Mouse (Mus musculus): ENCODE data around the gene Spag6. TPM values are rescaled to one million over a fixed set of nuclear protein-coding genes. Genes with fewer than 3 reads are reported as not detected.

The Spag6 gene
- polyA plus RNA-seq, 1 experiment from 2014 or later = 0.11 TPM

GRCm38 (mm10) chr2:18713071-18713470 is 19.2 kb downstream of the Spag6 start:
- DNase-seq (ENCODE audit: low spot score) (no peak), ATAC-seq (ENCODE audit: low FRiP score) (no peak)
- H3K27me3 ChIP-seq (ENCODE audit: control insufficient read depth, insufficient read depth, low read length) = no peaks in the 10 kb centered on the region
- H3K4me3 ChIP-seq (replicated peaks; ENCODE audit: low read length) = no peak overlapping the region
- no peak overlapping the region for H3K4me2 ChIP-seq (replicated peaks)
- H3K4me1 ChIP-seq (replicated peaks; ENCODE audit: control insufficient read depth, insufficient read depth, low read length) = no peaks in the 10 kb centered on the region
- H3K9me3 ChIP-seq (ENCODE audit: control insufficient read depth, low read length) = no peaks in the 10 kb centered on the region
- no peaks in the 10 kb centered on the region for H3K36me3 ChIP-seq (replicated peaks; ENCODE audit: control insufficient read depth, insufficient read depth)
- H3K27ac ChIP-seq = no peak overlapping the region
- 76% methylated on average over 2 of the region's 2 CpGs for WGBS
- H3K9ac ChIP-seq = no peak overlapping the region

- ATAC-seq (ENCODE audit: low FRiP score) = no peak
- no peak overlapping the region for H3K9ac ChIP-seq
- no peak overlapping the region for H3K4me3 ChIP-seq (replicated peaks; ENCODE audit: low read length)
- H3K4me2 ChIP-seq (replicated peaks) = no peak overlapping the region
- no peaks in the 10 kb centered on the region for H3K27me3 ChIP-seq (ENCODE audit: control insufficient read depth, insufficient read depth, low read length)
- no peak overlapping the region for H3K27ac ChIP-seq
- H3K9me3 ChIP-seq (ENCODE audit: control insufficient read depth, low read length) = no peaks in the 10 kb centered on the region
- no peak for DNase-seq (ENCODE audit: low spot score)
- H3K4me1 ChIP-seq (replicated peaks; ENCODE audit: control insufficient read depth, insufficient read depth, low read length) = no peaks in the 10 kb centered on the region
- WGBS = 81% methylated on average over 3 of the region's 3 CpGs
- H3K36me3 ChIP-seq (replicated peaks; ENCODE audit: control insufficient read depth, insufficient read depth) = no peaks in the 10 kb centered on the region
These were observed 20.5 kb downstream of the Spag6 start for GRCm38 (mm10) chr2:18714337-18714736.

DNA sequence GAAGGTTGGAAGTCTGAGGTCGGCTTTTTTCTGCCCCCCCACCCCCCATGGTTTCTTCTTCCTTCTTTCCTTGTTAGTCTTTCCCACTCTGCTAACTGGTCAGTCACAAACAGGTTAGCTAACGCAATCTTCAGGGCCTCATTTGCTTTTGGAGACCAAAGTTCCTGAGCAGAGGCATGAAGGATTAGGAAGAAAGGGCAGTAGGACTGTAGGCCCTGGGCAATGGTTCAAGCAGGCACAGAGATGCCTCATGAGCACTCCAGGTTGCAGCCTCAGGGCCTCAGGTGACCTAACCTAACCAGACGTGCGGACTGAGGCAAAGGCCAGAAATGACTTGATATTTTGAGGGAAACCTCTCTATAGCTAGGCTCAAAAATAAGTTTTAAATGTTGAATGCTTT is 24.7 kb downstream of the Spag6 start:
- Histone ChIP-seq H3K9me3 (ENCODE audit: control insufficient read depth, low read length) (no peaks in the 10 kb centered on the region), H3K4me2 (replicated peaks) (no peak overlapping the region), H3K4me3 (replicated peaks; ENCODE audit: low read length) (no peak overlapping the region), H3K9ac (no peak overlapping the region), H3K4me1 (replicated peaks; ENCODE audit: control insufficient read depth, insufficient read depth, low read length) (no peaks in the 10 kb centered on the region), H3K27me3 (ENCODE audit: control insufficient read depth, insufficient read depth, low read length) (no peaks in the 10 kb centered on the region), H3K36me3 (replicated peaks; ENCODE audit: control insufficient read depth, insufficient read depth) (no peaks in the 10 kb centered on the region), H3K27ac (no peak overlapping the region)
- DNase-seq (ENCODE audit: low spot score) = no peak
- WGBS = 93% methylated on average over 4 of the region's 4 CpGs
- no peak for ATAC-seq (ENCODE audit: low FRiP score)

DNA sequence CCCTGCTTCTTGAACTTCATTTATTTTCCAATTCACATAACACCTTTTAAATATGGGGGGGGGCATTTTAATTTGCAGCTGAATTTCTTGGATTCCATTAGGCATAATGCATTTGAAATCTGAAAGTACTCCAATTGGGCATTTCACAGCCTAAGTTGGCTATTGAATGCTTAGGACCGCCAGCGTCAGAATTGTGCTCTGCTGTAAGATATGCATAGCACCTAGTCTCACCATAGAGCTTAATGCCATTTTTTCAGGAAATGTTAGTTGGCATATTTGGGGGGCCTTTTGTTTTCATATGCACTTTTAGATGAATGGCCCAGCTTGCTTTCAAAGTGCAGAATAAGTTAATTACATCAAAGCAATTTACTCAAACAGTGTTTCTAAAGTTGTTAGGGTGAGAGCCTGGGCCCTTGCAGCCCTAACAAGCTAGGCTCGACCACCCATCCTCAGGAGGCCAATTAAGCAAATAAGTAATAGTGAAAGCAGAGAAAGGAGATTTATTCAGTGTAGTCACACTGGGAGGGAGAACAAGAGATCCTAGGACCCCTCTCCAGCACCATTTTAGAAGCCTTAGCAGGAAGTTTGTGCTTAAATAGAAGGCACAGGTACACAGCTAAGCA is 28.5 kb downstream of the Spag6 start:
- no peak for ATAC-seq (ENCODE audit: low FRiP score)
- no peak overlapping the region for H3K4me3 ChIP-seq (replicated peaks; ENCODE audit: low read length)
- H3K9ac ChIP-seq = no peak overlapping the region
- H3K9me3 ChIP-seq (ENCODE audit: control insufficient read depth, low read length) = no peaks in the 10 kb centered on the region
- H3K4me2 ChIP-seq (replicated peaks) = no peak overlapping the region
- H3K4me1 ChIP-seq (replicated peaks; ENCODE audit: control insufficient read depth, insufficient read depth, low read length) = no peaks in the 10 kb centered on the region
- no peak for DNase-seq (ENCODE audit: low spot score)
- H3K27me3 ChIP-seq (ENCODE audit: control insufficient read depth, insufficient read depth, low read length) = no peaks in the 10 kb centered on the region
- H3K27ac ChIP-seq = no peak overlapping the region
- no peaks in the 10 kb centered on the region for H3K36me3 ChIP-seq (replicated peaks; ENCODE audit: control insufficient read depth, insufficient read depth)
- WGBS = 61% methylated on average over 3 of the region's 3 CpGs

GRCm38 (mm10) chr2:18724462-18724861 is 30.6 kb downstream of the Spag6 start:
- DNase-seq (ENCODE audit: low spot score) (no peak), ATAC-seq (ENCODE audit: low FRiP score) (no peak)
- WGBS = 73% methylated on average over 1 of the region's 1 CpGs

GRCm38 (mm10) chr2:18725880-18726279 is 32.0 kb downstream of the Spag6 start:
- ATAC-seq (ENCODE audit: low FRiP score) = no peak
- Histone ChIP-seq H3K9me3 (ENCODE audit: control insufficient read depth, low read length) (no peaks in the 10 kb centered on the region), H3K36me3 (replicated peaks; ENCODE audit: control insufficient read depth, insufficient read depth) (no peaks in the 10 kb centered on the region), H3K4me2 (replicated peaks) (no peak overlapping the region), H3K27me3 (ENCODE audit: control insufficient read depth, insufficient read depth, low read length) (no peaks in the 10 kb centered on the region), H3K4me3 (replicated peaks; ENCODE audit: low read length) (no peak overlapping the region), H3K27ac (no peak overlapping the region), H3K9ac (no peak overlapping the region), H3K4me1 (replicated peaks; ENCODE audit: control insufficient read depth, insufficient read depth, low read length) (no peaks in the 10 kb centered on the region)
- no peak for DNase-seq (ENCODE audit: low spot score)
- WGBS = 90% methylated on average over 4 of the region's 4 CpGs

More at GRCm38 (mm10) chr2:18724462-18724861, 30.6 kb downstream of the Spag6 start:
- no peaks in the 10 kb centered on the region for H3K27me3 ChIP-seq (ENCODE audit: control insufficient read depth, insufficient read depth, low read length)
- no peaks in the 10 kb centered on the region for H3K36me3 ChIP-seq (replicated peaks; ENCODE audit: control insufficient read depth, insufficient read depth)
- no peak overlapping the region for H3K4me2 ChIP-seq (replicated peaks)
- no peak overlapping the region for H3K9ac ChIP-seq
- no peak overlapping the region for H3K4me3 ChIP-seq (replicated peaks; ENCODE audit: low read length)
- no peaks in the 10 kb centered on the region for H3K9me3 ChIP-seq (ENCODE audit: control insufficient read depth, low read length)
- H3K27ac ChIP-seq = no peak overlapping the region
- H3K4me1 ChIP-seq (replicated peaks; ENCODE audit: control insufficient read depth, insufficient read depth, low read length) = no peaks in the 10 kb centered on the region

GRCm38 (mm10) chr2:18731718-18732117 is 37.9 kb downstream of the Spag6 start:
- H3K4me2 ChIP-seq (replicated peaks) = peak overlapping the region; percentile 27
- peaks cover 8% of the 10 kb centered on the region; the same call in 1 of the 2 replicates for H3K4me1 ChIP-seq (replicated peaks; ENCODE audit: control insufficient read depth, insufficient read depth, low read length)
- WGBS = 8% methylated on average over 9 of the region's 9 CpGs
- no peaks in the 10 kb centered on the region for H3K9me3 ChIP-seq (ENCODE audit: control insufficient read depth, low read length)
- no peak overlapping the region for H3K27ac ChIP-seq
- no peaks in the 10 kb centered on the region for H3K27me3 ChIP-seq (ENCODE audit: control insufficient read depth, insufficient read depth, low read length)
- no peak for DNase-seq (ENCODE audit: low spot score)
- no peaks in the 10 kb centered on the region for H3K36me3 ChIP-seq (replicated peaks; ENCODE audit: control insufficient read depth, insufficient read depth)
- H3K9ac ChIP-seq = no peak overlapping the region
- no peak overlapping the region for H3K4me3 ChIP-seq (replicated peaks; ENCODE audit: low read length)
- ATAC-seq (ENCODE audit: low FRiP score) = peak; percentile 69; the same call in 1 of the 2 replicates

GRCm38 (mm10) chr2:18734394-18735127 is 40.7 kb downstream of the Spag6 start:
- H3K4me1 ChIP-seq (replicated peaks; ENCODE audit: control insufficient read depth, insufficient read depth, low read length) = peaks cover 8% of the 10 kb centered on the region; the same call in 1 of the 2 replicates
- no peaks in the 10 kb centered on the region for H3K27me3 ChIP-seq (ENCODE audit: control insufficient read depth, insufficient read depth, low read length)
- no peaks in the 10 kb centered on the region for H3K9me3 ChIP-seq (ENCODE audit: control insufficient read depth, low read length)
- no peak overlapping the region for H3K4me3 ChIP-seq (replicated peaks; ENCODE audit: low read length)
- DNase-seq (ENCODE audit: low spot score) (no peak), ATAC-seq (ENCODE audit: low FRiP score) (no peak)
- H3K36me3 ChIP-seq (replicated peaks; ENCODE audit: control insufficient read depth, insufficient read depth) = no peaks in the 10 kb centered on the region
- H3K9ac ChIP-seq = no peak overlapping the region
- no peak overlapping the region for H3K4me2 ChIP-seq (replicated peaks)
- 40% methylated on average over 5 of the region's 5 CpGs for WGBS
- H3K27ac ChIP-seq = no peak overlapping the region

DNA sequence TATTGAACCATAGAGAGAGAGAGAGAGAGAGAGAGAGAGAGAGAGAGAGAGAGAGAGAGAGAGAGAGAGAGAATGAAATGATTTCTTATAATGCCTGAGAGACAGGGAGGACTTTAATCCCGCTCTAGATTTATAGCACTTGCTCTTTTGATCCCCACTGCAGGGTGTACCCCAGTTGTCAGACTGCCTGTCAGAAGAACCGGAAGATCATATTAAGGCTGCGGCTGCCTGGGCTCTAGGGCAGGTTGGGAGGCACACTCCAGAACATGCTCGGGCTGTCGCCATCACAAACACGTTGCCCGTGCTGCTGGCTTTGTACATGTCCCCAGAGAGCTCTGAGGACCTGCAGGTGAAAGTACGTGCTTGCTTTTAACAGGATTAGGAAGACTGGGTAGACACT is 43.2 kb downstream of the Spag6 start:
- no peaks in the 10 kb centered on the region for H3K36me3 ChIP-seq (replicated peaks; ENCODE audit: control insufficient read depth, insufficient read depth)
- 57% methylated on average over 8 of the region's 8 CpGs for WGBS
- H3K27ac ChIP-seq = no peak overlapping the region
- H3K9ac ChIP-seq = no peak overlapping the region
- H3K9me3 ChIP-seq (ENCODE audit: control insufficient read depth, low read length) = no peaks in the 10 kb centered on the region
- H3K4me1 ChIP-seq (replicated peaks; ENCODE audit: control insufficient read depth, insufficient read depth, low read length) = peaks cover 2% of the 10 kb centered on the region; the same call in 1 of the 2 replicates
- ATAC-seq (ENCODE audit: low FRiP score) (no peak), DNase-seq (ENCODE audit: low spot score) (no peak)
- no peak overlapping the region for H3K4me2 ChIP-seq (replicated peaks)
- no peaks in the 10 kb centered on the region for H3K27me3 ChIP-seq (ENCODE audit: control insufficient read depth, insufficient read depth, low read length)
- H3K4me3 ChIP-seq (replicated peaks; ENCODE audit: low read length) = no peak overlapping the region

Measured in hindbrain, embryonic 14.5 days (tissue).